Mouse (Mus musculus) ovary, postnatal 36 days (tissue): ENCODE results near the gene Ecsit.

Experiments used
- DNase-seq: peaks from one replicate; pipeline ENCODE4 v3.0.0; 2022; ENCODE audit warnings: low spot score, mixed read lengths

Ecsit gene

GRCm38 (mm10) chr9:22085022-22085834 is at the start of gene Ecsit:
Ecsit (minus strand) TSS chr9:22085438.
- DNase-seq: peak; percentile 87

DNA sequence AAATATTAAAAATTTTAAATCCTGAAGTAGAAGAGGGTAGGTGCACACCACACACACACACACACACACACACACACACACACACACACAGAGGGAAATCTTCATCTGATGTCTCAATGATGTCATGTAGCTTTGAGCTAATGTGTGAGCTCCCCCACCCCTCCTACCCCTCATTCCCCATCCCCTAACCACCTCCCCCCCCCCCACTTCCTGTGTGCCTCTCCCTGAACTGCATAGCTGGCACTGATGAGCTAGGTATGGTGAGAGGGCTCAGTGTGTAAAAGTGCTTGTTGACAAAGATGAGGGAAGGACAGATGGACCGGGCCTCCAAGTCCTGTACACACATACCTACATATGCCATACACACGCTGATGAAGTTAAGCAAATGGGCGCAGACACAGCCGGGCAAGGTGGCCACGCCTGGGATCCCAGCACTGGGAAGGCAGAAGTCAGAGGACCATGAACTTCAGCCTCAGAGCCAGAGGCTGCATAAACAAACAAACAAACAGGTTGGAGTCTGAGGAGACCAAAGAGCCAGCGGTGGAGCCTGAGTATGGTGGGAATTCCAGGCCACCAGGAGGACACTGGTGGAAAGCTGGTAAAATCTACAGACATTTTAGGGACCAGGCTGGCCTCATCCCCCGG is 49.1 kb upstream of the Ecsit start:
- no peak for DNase-seq

DNA sequence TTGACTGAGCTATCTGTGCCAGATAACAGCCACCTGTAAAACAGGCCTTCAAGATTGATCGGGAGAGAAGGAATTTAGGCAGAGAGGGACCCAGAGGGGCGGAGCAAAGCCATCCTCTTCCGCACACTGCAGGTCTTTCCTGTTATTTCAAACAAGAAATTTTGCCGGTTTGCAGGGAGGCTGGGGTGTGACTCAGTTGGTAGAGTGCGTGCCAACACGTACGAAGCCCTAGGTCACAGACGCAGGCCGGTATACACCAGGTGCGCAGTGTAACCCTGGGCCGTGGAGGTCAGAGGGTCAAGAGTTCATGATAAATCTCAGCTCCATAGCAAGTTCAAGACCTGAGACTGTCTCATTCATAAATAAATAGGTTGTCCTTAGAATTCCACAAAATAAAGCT is 47.0 kb upstream of the Ecsit start:
- DNase-seq: no peak

DNA sequence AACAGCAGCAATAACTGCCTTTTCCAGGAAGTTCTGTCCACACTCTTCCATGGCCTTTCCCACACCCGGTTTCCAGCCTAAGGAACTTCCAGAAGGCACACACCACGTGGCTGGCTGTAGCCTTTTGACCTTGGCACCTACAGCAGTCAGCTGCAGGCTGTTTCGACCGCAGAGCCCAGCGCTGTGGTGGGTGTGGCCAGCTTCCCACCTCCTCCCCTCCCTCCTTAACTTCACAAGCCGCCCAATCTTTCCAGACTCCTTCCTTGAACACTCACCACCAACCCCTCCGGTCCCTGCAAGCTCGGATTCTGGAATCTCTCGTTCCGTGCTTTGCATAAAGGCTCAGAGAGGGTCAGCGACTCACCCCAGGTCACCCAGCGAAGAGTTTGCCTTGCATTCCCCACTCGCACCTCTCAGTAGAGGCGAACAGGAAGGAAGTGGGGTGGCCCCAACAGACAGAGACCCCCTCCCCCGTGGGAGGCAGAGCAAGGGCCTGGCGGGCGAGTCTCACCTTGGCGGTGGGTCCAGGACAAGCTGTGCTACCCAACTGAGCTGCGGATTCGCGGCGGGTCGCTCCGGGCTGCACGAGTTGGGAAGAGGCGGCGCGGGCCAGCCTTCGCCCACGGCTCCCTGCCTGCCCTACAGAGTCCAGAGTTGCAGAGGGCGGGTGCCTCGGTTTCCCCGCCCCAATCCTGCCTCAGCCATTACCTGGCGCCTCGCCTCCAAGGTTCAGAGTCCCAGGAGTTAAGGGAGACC is 46.2 kb upstream of the Ecsit start:
- DNase-seq: peak; percentile 43

GRCm38 (mm10) chr9:22125246-22126027 is 40.2 kb upstream of the Ecsit start:
- no peak for DNase-seq

DNA sequence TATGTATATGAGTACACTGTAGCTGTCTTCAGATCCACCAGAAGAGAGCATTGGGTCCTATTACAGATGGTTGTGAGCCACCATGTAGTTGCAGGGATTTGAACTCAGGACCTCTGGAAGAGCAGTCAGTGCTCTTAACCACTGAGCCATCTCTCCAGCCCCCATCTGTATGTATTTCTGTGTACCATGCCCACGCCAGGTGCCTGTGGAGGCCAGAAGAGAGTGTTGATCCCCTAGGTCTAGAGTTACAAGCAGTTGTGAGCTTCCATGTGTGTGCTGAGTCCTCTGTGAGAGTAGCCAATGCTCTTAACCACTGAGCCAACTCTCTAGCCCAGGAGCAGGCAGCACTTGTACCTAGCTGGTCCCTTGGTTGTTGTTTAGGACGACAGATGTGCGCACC is 38.9 kb upstream of the Ecsit start:
- no peak for DNase-seq

GRCm38 (mm10) chr9:22123069-22123609 is 37.9 kb upstream of the Ecsit start:
- DNase-seq: no peak

DNA sequence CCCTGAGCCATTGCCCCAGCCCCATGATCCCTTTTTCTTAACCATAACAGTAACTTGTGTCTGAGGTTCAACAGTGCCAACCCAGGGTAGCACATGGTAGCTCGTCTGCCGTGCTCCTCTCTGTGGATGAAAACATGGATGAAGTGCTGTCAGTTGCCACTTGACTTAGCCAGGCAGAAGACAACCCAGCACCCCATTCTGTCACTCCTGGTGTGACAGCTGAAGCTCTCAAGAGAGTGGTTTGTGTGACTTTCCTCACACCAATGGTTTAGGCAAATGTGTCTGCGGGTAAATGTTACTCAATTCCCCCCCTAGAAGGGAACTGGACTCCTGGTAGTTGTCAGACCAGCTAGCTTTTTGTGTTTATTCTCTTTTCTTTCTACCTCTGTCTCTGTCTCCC is 36.8 kb upstream of the Ecsit start:
- no peak for DNase-seq

DNA sequence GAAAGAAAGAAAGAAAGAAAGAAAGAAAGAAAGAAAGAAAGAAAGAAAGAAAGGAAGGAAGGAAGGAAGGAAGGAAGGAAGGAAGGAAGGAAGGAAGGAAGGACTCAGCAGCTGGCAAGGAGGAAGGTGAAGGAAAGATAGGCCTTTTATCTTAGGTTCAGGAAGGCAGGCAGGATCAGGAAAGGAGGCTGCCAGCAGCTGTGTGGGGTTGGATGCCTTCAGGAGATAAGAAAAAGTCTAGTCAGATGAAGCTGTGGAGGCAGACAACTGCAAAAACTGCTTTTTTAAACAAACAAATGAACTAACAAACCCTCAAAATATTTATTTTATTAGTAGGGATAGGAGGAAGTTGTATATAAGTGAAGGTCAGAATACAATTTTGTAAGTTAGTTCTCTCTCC is 36.3 kb upstream of the Ecsit start:
- DNase-seq: no peak

DNA sequence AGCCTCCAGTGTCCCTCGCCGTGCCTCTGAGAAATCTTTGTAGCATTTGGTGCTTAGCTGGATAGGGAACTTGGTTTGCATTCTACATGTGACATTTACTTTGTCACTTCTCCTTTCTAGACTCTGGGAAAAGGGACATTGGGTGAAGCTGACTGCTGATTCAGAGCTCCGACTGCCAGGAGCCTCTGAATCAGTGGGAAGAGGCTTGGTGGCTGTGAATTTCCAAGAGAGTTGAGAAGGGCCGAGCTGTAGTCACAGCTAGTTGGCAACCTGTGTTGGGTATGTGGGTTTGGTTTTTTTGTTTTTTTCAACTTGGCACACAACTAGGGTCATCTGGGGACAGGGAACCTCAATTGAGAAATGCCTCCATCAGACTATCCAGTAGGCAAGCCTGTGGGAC is 34.3 kb upstream of the Ecsit start:
- no peak for DNase-seq

GRCm38 (mm10) chr9:22117754-22118456 is 32.7 kb upstream of the Ecsit start:
- no peak for DNase-seq

- DNase-seq: peak; percentile 90
Observed at GRCm38 (mm10) chr9:22116740-22117426, 31.6 kb upstream of the Ecsit start, which contains the start of gene Elof1. Elof1 (minus strand) TSS chr9:22117172.

GRCm38 (mm10) chr9:22116086-22116485 is 30.8 kb upstream of the Ecsit start:
- DNase-seq: no peak

DNA sequence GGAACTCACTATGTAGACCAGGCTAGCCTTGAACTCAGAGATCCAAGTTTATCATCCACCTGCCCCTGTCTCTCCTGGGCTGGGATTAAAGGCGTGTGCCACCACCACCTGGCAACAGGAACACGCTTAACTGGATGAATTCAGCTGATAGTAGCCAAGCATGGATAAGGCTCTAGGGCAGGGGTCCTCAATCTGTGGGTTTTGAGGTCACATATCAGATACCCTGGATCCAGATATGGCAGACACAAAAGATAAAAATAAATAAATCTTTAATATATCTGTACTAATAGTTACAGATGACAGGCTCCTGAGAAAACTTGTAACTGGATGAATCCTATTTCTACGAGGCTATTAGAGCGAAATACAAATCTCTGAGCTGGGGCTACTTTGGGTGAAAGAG is 30.4 kb upstream of the Ecsit start:
- no peak for DNase-seq

DNA sequence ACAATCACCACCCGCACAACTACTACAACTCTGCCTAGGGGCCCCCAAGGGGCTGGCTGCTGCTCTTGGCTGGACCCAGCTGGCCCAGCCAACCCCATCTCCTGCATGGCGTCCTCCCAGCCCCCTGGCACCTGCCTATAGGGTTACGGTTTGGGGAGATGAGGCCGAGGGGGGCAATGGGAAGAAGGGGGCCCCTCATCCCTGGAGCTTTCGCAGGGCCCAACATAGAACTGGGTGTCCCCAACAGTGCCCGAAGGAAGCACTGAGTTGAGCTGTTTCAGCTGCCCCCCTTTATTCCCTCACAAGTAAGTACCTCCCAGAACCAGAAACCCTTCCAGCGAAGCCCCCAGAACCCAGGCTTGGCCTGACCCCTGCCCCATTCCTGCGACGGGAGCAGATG is 23.0 kb upstream of the Ecsit start:
- no peak for DNase-seq

DNA sequence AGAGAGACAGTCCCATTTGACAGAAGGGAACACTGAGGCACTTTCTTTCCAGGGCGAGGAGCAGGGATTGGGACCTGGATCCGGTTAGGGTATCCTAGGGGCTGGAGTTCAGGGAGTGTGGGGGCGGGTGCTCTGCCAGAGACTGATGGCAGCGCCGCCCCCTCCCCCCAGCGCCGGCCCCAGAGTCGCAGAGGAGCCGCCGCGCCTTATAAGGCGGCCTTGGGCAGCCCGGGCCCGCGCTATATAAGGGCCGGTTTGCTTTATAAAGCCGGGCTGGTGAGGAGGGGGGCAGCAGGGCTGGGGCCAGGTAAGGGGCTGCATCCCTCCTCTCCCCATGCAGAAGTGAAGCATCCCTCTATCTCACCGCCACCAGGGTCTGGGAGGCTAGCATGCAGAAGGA is 14.7 kb upstream of the Ecsit start:
- no peak for DNase-seq

DNA sequence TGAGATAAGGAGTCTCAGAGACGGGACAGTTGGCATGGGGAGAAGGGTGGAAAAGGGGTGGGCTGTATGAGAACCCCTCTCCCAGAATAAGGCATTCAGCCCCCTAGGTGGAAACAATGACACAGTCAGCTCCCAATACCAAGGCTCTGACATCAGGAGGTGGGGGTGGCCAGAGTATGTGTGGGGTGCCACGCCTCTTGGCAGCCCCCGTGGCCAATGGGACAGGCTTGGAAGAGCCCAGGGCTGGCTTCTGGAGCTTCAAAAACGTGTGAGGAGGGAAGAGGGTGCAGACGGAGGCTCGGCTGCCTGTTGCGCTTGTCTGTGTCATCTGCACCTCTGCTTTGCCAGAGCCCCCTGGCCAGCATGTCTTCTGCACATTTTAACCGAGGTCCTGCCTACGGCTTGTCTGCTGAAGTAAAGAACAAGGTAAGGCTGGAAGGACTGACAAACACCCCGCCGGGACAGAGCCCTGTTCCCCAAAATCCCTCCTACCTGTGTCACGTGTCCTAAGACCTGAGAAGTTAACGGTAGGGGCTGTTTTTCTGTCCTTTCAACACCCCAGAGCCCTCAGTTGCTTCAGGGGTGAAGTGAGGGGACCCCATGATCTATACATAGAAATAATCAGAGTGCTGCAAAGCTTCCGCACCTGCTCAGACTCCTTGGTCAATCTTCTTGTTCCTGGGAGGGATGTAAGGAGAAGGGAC is 13.9 kb upstream of the Ecsit start, which contains the start of gene Cnn1:
TSS of gene Cnn1 (plus strand) at position 224 of the 704 bp plus-strand sequence.
- DNase-seq: peak; percentile 26

DNA sequence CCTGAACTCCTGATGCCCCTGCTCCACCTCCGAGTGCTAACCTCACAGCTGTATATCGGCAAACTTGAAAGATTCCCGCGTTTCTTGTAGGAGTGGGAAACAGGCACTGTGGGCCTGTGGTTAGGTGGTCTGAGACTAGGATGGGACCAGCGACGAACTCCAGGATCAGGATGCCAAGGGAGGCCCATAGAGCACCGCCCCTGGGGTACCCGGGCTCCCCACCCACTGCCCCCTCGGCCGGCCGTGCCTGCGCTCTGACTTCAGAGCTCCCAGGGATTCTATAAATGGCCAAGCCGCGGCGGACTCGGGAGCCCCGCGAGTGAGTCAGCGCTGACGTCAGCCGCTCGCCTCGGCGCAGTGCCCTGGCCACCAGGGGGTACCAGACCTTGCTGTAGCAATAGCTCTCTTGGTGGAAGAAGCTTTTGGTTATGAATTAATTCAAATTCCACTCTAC is 10.6 kb upstream of the Ecsit start:
- peak; percentile 84 for DNase-seq

GRCm38 (mm10) chr9:22092746-22093145 is 7.5 kb upstream of the Ecsit start:
- no peak for DNase-seq

- DNase-seq: no peak
Observed at GRCm38 (mm10) chr9:22089986-22090385, 4.7 kb upstream of the Ecsit start.
